8 mouse cellular contexts compared by ENCODE assay signal in the genomic region with DNA sequence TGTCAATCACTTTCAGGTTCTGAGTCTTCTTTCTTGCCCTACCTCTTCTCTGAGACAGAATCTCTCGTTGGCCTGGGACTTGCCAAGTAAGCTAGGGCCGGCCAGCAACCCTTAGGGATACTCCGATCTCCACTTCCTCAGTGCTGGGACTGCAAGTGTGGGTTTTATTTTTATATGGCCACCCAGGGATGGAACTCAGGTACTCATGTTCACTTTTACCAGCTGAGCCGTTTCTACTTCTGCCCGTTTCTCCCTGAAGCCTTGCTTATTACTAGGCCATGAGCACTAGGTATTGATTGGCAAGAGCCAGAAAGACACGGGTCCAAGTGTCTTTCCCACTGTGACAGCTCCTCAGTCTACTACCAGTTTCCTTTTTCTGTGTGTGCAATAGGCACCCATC. TPM values are rescaled to one million over a fixed set of nuclear protein-coding genes. Genes with fewer than 3 reads are reported as not detected.
A peak's percentile ranks its signal among the peaks of the same experiment; 100 is the strongest.
DNase-seq lines count a peak whose midpoint lies in the region; ATAC-seq and TF ChIP-seq lines count a peak whose summit lies in the region.

No protein-coding gene starts in this region.

- no peak overlapping the region for H3ac ChIP-seq in myocyte (ENCODE audit: control insufficient read depth, insufficient read length)

- peak overlapping the region; percentile 89 for H3K4me2 ChIP-seq in kidney, embryonic 15.5 days
- H3K4me2 ChIP-seq in embryonic facial prominence, embryonic 12.5 days (replicated peaks) = peak overlapping the region; percentile 90
- peak overlapping the region; percentile 87 for H3K4me2 ChIP-seq in intestine, embryonic 14.5 days (ENCODE audit: low read length)
- peak overlapping the region; percentile 87 for H3K4me2 ChIP-seq in myocyte (ENCODE audit: low read depth)

- no peak for TF ChIP-seq POLR2A in myocyte (IDR thresholded peaks at IDR 0.05; ENCODE audit: insufficient read length, low read depth)

- H3K36me3 ChIP-seq in kidney, embryonic 15.5 days = peaks cover 32% of the 10 kb centered on the region
- H3K36me3 ChIP-seq in embryonic facial prominence, embryonic 12.5 days = peaks cover 13% of the 10 kb centered on the region
- peaks cover 16% of the 10 kb centered on the region for H3K36me3 ChIP-seq in intestine, embryonic 14.5 days (ENCODE audit: control insufficient read depth, insufficient read depth, low read length)
- H3K36me3 ChIP-seq in myocyte (ENCODE audit: control insufficient read depth, insufficient read depth) = no peaks in the 10 kb centered on the region

- H3K9me3 ChIP-seq in kidney, embryonic 15.5 days (replicated peaks) = no peaks in the 10 kb centered on the region
- H3K9me3 ChIP-seq in embryonic facial prominence, embryonic 12.5 days = no peaks in the 10 kb centered on the region
- no peaks in the 10 kb centered on the region for H3K9me3 ChIP-seq in intestine, embryonic 14.5 days (ENCODE audit: control insufficient read depth, low read length)

- WGBS in kidney, embryonic 15.5 days = 88% methylated on average over 6 of the region's 6 CpGs
- 85% methylated on average over 6 of the region's 6 CpGs for WGBS in embryonic facial prominence, embryonic 12.5 days
- WGBS in intestine, embryonic 14.5 days = 83% methylated on average over 6 of the region's 6 CpGs

- no peaks in the 10 kb centered on the region for H3K79me2 ChIP-seq in myocyte (ENCODE audit: control insufficient read depth, insufficient read depth)

- H3K4me1 ChIP-seq in kidney, embryonic 15.5 days = peaks cover 19% of the 10 kb centered on the region
- peaks cover 8% of the 10 kb centered on the region; the same call in 1 of the 2 replicates for H3K4me1 ChIP-seq in embryonic facial prominence, embryonic 12.5 days
- peaks cover 6% of the 10 kb centered on the region; the same call in 1 of the 2 replicates for H3K4me1 ChIP-seq in intestine, embryonic 14.5 days (replicated peaks; ENCODE audit: control insufficient read depth, insufficient read depth, low read length)

- no peak overlapping the region; the same call in 1 of the 2 replicates for H3K9ac ChIP-seq in kidney, embryonic 15.5 days
- H3K9ac ChIP-seq in embryonic facial prominence, embryonic 12.5 days = peak overlapping the region; percentile 37
- peak overlapping the region; percentile 10; the same call in 1 of the 2 replicates for H3K9ac ChIP-seq in intestine, embryonic 14.5 days (ENCODE audit: low read length)

- H3K27me3 ChIP-seq in kidney, embryonic 15.5 days = no peaks in the 10 kb centered on the region
- H3K27me3 ChIP-seq in embryonic facial prominence, embryonic 12.5 days = no peaks in the 10 kb centered on the region
- H3K27me3 ChIP-seq in intestine, embryonic 14.5 days (replicated peaks; ENCODE audit: control insufficient read depth, insufficient read depth, low read length) = no peaks in the 10 kb centered on the region
- no peaks in the 10 kb centered on the region for H3K27me3 ChIP-seq in myocyte (ENCODE audit: control insufficient read depth, insufficient read depth, insufficient read length)

- peak overlapping the region; percentile 91 for H3K27ac ChIP-seq in kidney, embryonic 15.5 days
- peak overlapping the region; percentile 80 for H3K27ac ChIP-seq in embryonic facial prominence, embryonic 12.5 days
- peak overlapping the region; percentile 79 for H3K27ac ChIP-seq in intestine, embryonic 14.5 days (ENCODE audit: low read depth)

- no peak for DNase-seq in kidney, postnatal 36 days
- DNase-seq in intestine, embryonic 14.5 days (ENCODE audit: low spot score) = no peak
- DNase-seq in adrenal gland, postnatal 14 days = no peak
- no peak for DNase-seq in T-cell, adult 2 months (ENCODE audit: low spot score)
- DNase-seq in layer of hippocampus, postnatal 25 days (ENCODE audit: extremely low spot score in 1 of 2, low spot score in 1 of 2) = no peak

- no peak for ATAC-seq in kidney, embryonic 15.5 days (replicated peaks; ENCODE audit: low FRiP score)
- ATAC-seq in embryonic facial prominence, embryonic 12.5 days (ENCODE audit: insufficient number of reproducible peaks, insufficient read depth, low FRiP score, low TSS enrichment) = no peak
- no peak for ATAC-seq in intestine, embryonic 14.5 days (replicated peaks; ENCODE audit: low FRiP score, low TSS enrichment, low read depth)

- H3K4me3 ChIP-seq in kidney, embryonic 15.5 days (replicated peaks) = peak overlapping the region; percentile 76
- peak overlapping the region; percentile 87 for H3K4me3 ChIP-seq in embryonic facial prominence, embryonic 12.5 days
- H3K4me3 ChIP-seq in intestine, embryonic 14.5 days (ENCODE audit: low read depth, low read length) = peak overlapping the region; percentile 69
- peak overlapping the region; percentile 51 for H3K4me3 ChIP-seq in myocyte

TF ChIP-seq in myocyte, 11 proteins besides CTCF, POLR2A, EP300 and RAD21:
- TF ChIP-seq TCF12 (IDR thresholded peaks at IDR 0.05; ENCODE audit: insufficient read depth, poor library complexity, severe bottlenecking) (no peak), MAX (IDR thresholded peaks at IDR 0.05; ENCODE audit: low read depth) (no peak)

RNA-seq across cellular contexts. Expression of a gene that starts 0.7 kb away (rescaled TPM):
- polyA plus RNA-seq in kidney, embryonic 15.5 days (2015; fragmentation: Nextera tagmentation; extraction: Ambion mirVana) = 10.2 and 12.9 TPM in 2 replicates
- polyA plus RNA-seq in embryonic facial prominence, embryonic 12.5 days (2016; fragmentation: Nextera tagmentation; extraction: Ambion mirVana) = 10.8 and 12.4 TPM in 2 replicates
- polyA plus RNA-seq in intestine, embryonic 14.5 days (2014; fragmentation: Nextera tagmentation; extraction: Ambion mirVana) = 10.5 and 12.3 TPM in 2 replicates
- polyA plus RNA-seq in myocyte (2012; fragmentation: generic; extraction: Trizol) = 9.8 TPM
- total RNA-seq in adrenal gland, postnatal 14 days (2021) = 12.5 and 15.7 TPM in 2 replicates
- total RNA-seq in layer of hippocampus, postnatal 25 days (2021) = 10 to 100 TPM; 18.6 to 24.1 TPM
